Mouse (Mus musculus): ENCODE results near the gene Myrf.

The Myrf gene

DNA sequence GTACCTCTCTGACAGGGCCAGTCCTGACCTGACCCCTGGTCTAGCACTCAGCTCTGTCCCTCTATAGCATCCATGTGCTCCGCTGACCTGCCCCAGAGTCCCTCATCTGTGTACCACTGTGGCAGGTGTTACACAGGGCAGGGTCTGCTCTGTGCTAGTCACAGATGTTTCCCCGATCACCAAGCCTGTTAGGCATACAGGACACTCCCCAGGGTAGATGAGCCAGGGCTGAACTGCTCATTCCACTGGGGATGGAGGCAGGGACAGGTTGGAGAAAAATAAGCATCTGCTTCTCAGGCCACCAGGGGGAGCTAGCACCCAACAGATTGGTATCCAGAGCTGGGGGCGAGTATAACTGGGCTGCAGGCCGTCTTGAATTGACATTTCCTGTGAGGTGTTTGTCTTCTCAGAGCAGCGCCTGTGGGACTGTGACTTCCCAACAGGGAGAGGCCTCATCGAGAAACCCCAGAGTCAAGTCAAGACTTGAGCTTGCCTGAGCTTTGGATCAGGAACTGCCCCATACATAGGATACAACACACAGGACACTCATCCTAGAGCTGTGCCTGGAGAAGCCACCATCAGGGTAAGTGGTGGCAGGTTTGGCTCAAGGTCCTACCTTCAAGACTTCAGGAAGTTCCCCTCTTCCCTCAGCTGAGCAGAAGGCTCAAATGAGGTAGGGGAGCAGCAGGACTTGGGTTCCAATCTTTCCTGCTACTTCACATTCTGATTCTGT lies 17.9 kb upstream of the Myrf start:
- in situ Hi-C loops (cut with MboI, MseI): loop anchor here (5.0 to 10.0 kb wide), 2 partner anchors 49 to 226 kb away; partner anchors contain the start of gene Ppp1r32

DNA sequence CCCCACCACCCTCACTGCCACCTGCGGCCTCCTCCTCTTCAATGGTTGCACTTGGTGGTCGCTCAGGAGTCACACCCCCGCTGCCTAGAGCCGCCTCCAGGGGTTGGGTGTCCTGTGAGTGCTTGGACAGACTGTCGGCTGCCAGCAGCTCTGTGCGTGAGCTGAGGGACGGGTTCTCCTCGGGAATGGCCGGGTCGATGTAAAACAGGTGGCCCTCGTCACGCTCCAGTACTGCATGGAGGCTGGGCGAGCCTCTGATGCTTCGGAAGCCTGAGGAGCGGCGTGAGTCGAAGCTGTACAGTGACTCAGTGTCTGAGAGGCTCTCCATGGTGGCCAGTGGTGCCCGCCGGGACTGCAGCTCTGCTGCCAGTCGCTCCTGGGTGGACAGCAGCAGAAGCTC lies 7.6 kb upstream of the Myrf start:
- in situ Hi-C loops (cut with MboI, MseI): no loop called here

DNA sequence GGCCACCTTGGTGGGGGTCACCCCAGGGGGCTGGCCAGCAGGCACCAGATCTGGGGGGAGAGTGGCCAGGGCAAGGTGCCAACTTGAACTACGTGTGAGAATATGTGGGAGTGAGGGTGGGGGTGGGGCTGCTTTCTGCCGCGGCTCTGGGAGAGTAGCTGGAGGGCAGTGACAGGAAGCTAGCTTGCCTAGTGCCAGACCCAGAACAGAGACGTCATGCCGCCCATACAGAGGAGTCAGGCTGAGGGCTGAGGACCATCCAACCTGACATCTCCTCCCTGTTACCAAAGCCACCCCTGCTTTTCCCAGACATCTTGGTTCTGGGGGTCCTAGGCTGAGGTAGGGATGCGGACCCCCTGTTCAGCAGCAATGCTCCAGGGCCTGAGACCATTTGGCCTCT lies 6.6 kb upstream of the Myrf start:
- in situ Hi-C loops (cut with MboI, MseI): no loop called here

DNA sequence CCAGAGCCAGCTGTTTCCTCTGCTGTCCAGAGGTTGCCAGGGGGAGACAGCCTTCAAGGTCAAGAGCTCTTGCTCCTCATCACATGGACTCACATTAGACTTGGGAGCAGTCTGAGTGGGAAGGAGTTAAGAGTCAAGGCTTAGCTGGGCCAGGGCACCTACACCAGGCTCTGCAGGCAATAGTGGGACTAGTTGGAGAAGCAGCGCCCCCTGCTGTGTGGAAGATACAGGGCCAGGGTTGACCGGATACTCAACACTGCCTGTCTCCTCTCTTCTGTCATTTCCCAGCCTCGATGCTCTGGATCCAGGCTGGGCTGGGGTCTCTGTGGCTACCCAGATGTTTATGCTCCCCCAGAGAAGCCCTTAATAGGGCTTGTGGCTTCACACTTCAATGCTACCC lies 3.6 kb upstream of the Myrf start:
- in situ Hi-C loops (cut with MboI, MseI): no loop called here

DNA sequence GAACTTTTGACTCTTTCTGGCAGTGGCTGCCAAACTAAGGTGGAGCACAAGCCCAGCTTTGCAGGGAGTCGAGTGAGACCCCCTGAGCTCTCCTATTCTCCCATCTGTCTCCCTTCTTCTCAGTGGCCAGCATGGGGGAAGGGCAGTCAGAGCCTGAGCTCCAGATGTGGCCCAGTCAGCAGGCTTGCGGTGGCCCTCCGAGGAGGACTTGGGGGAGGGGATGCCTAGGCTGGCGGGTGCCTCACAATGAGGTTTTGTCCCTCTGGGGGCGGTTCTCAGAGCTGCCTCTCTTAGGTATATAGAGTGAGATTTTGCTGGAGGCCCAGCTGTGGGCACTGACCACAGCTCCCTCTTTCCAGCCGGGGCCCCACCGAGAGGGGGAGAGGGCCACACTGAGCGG lies 2.4 kb upstream of the Myrf start:
- in situ Hi-C loops (cut with MboI, MseI): no loop called here

DNA sequence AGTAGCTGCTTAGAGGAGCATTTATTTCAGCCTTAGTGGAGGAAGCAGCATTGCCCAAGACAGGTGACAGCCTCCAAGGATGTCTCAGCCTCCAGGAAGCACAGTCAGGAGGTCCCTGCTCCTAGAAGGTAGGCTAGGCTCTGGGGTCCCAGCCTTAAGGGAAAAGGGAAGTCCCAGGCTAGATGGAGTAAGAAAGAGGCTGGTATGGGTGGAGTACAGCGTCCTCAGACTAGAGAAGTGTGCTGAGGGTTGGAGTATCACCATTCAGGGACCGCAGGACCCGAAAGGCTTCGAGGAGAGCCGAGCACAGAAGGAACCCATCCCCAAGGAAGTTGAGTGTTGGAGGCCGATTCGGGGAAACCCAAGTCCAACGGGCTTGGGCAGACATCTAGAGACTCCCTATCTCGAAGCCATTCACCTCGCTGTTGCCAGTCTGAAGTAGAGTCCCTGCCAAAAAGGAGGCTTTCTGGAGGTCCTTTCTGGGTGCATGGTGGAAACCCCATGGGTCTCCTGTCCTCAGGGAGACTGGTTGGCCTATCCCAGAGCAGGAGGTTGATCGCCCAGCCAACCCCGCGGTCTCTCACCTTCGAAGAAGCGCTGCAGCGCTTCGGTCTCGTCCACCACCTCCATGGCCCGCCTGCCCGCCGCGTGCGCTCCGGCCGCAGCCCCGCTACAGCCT lies 434 bp downstream of the Myrf start:
- in situ Hi-C loops (cut with MboI, MseI): no loop called here

DNA sequence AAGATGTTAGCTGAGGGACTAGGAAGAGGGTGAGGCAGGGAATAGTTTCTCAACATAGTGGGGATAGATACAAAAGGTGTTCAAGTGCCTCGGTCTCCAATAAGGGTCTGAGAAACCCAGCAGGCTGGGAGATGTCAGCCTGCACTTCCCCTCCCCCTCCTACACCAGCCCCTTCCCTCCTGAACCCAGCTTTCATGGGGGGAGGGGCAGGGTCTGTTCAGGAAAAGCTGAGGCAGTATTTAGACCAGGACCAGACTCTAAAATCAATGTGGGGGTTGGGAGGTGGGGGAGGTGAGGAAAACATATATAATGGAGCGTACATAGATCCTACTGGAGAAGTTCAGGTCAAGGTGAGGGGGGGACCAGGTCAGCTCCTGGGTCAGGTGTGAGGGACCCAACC lies 1.1 kb downstream of the Myrf start:
- in situ Hi-C loops (cut with MboI, MseI): no loop called here

DNA sequence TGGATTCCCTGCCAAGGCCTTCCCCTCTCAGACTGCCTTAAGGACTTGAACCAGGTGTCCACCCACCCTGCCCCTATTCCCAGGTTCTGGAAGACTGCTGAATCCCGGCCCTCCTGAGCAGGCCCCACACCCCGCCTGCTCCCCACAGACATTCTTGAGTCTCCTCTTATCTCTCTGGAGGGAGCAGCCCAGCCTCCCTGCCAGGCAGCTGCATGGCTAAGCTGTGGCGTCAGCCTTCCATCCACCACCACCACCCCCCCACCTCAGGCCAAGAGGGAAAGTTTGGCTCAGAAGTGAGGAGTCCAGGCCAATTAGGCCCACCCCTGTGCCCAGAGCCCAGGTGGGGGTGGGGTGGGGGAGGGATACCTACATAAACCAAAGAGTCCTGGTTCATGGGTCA lies 2.1 kb downstream of the Myrf start:
- in situ Hi-C loops (cut with MboI, MseI): no loop called here

DNA sequence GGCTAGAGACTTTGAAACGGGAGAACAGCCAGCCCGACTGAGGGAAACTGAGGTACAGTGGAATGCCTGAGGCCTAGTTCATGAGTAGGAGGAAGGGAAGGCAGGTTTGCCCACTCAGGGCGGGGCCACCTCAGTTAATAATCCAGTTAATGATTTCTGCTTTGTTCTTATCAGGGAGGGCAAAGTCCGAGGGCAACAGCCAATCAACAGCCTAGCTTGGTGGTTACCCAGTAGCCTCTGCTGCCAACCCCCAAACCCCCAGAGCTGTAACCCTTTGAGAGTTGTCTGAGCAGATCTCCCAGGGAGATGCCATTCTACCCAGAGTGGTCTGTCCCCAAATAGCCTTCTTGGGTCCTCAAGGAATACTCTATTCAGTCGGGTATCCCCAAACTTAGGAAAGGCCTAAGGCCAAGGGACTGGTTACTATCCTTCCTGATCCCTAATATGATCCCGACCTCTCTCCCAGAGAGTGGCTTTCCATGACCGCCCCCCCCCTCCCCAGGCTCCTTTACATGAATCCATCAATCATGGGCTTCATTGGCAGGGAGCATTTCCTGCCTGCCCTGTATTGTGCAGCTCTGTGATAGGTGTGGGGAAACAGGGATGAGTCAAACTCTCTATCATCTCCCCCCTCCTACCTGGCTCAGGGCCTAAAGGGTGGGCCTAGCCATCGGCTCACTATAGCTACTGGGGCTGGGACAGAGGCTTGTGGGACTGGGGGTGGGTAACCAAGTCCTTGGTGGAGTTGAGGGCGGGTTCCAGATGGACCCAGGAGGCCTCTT lies 4.6 kb downstream of the Myrf start:
- in situ Hi-C loops (cut with MboI, MseI): no loop called here

DNA sequence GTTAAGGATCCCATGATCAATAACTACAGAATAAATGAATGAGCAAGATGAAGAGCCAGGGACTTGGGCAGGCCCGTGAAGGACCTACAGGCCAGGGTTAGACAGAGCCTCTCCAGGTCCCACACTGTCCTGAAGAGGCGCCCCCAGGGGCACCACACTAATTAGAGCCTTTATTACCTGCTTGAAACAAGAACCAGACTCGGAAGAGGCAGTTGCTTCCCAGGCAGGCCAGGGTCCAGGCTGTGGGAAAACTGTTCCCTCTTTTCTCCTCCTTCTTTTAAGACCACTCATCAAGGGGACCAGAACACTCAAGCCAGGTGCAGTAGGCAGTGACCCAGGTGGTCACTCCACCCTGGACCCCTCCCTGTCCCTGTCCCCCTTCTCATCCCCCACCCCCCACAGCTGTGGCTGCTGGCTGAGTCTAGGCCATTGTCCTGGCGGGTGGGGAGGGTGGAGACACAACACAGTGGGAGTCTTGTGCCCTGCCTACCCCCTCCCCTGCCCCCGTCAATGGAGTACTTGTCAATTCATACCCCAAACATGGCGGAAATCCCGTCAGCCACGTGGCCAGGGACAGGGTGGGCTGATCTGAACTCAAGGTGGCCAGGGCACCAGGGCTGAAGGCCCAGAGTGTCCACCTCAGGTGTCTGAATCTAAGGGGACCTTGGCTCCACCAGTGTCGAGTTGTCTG lies 8.1 kb downstream of the Myrf start:
- in situ Hi-C loops (cut with MboI, MseI): no loop called here

DNA sequence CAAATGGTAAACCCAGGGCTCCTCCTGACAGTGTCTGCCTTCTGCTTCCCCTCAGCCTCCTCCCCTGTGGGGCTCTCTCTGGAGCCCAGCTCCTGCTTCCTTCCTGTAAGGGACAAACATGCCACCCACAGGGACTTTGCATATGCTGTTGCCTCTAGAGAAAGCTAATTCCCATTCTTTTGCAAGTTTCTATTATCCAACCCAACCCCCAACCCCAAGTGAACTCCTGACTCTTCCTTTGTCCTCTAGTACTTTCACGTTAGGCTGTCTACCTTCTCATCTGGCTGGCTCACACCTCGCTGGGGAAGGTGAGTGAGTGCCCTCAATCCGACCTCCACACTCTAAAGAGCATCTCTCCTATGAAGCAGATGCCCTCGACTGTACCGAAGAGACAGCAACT lies 8.7 kb downstream of the Myrf start:
- in situ Hi-C loops (cut with MboI, MseI): no loop called here

DNA sequence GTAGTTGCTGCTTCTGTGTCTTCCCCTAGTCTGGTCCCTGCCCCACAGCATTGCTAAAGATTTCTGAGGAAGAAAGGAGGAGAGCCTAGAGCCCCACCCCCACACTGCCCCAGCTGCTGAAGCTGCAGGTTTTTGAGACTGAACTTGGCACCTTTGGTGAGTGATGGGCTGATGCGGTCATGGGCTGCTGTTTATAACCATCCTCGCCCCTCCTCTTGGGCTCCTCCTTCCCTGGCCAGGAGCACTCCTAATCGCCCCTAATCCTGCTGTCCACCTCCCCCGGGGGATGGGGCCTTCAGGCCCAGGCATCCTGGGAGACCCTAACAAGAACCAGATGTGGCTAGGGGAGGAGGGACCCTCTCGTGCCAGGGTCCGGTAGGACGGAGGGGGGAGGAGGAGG lies 9.5 kb downstream of the Myrf start:
- in situ Hi-C loops (cut with MboI, MseI): no loop called here

DNA sequence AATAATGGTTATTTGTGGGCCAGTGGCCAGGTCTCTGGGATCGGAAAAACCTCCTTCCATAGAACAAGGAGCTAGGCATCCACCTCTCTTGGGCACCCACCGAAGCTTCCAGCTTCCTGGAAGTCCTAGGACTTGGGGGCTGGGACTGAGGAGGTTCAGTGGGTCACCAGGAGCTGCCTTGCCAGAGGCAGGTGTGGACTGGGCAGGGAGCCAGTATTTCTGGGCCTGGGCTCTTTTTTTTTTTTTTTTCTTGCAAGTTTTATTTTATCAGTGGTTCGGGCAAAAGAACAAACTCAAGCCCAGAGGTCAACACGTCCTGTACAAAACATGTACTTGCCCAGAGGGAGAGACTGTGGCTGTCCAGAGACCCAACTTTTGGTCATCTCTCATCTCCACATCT lies 14.8 kb downstream of the Myrf start:
- in situ Hi-C loops (cut with MboI, MseI): no loop called here

DNA sequence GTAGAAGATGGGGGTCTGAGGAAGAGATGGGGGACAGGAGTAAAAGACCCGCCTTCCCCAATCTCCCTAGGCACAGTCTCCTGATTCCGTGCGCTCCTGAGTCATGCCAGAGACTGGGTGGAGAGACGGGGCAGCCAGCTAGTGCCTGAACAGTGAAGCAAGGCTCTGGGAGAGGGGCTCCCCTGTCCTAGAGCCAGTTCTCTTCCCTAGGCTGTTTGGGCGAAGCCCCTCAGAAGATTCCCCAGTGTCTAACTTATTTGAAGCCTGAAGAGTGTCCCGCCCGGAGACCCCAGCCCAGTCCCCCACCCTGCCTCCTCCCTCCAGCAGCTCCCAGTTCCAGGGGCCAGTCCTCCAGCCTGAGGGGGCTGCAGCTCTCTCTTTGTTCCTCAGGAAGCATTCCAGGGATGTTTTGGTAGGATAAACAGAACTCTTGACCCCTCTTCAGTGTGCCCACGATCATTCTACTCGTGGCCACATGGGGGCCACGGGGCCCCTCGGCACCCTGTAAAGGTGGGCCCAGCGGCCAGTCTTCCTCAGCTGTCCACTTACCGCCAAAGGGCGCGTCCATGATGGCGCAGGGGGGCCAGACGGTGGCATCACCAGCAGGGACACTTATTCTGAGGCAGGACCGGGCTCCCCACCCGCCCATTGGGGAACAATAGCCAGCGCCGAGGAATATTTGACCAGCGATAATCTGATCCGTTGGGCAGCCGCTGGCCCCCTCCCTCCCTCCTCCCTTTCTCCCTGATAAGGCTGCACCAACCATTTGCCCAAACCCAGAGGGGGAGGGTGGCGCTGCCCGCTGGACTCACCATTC lies 15.7 kb downstream of the Myrf start:
- in situ Hi-C loops (cut with MboI, MseI): no loop called here

DNA sequence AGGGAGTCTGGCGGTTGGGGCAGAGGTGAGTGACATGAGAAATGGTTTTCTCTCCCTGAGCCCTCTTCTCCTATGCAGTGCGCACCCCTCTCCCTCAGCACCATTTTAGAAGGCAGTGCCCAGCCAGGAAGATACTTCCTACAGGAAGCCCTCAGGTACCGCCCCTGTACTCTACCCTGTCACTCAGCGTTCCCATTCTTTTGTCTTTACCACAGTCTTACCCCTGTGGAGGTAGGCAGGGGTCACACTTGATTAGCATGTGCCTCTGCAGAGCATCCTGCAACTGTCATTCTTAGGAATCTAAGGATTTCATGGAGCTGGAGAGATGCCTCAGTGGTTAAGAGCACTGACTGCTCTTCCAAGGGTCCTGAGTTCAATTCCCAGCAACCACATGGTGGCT lies 17.0 kb downstream of the Myrf start:
- in situ Hi-C loops (cut with MboI, MseI): no loop called here

DNA sequence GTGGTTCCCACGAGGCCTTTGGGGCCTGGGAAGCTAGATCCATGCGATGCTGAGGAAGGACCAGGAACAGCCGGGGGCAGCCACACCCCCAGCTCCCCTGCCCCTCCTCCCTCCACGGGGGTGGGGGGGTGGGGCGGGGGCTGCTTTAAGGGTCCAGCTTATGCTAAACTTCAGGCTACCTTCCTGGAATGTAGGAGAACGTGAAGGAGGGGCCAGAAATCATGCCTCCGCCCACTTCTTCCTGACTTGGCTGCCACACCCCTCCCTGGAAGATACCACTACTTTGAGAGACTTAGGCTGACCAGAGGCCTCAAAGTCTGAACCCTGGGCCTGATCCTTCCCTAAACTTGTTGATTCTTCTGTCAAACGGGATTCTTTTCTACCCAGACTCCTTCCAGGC lies 17.9 kb downstream of the Myrf start:
- in situ Hi-C loops (cut with MboI, MseI): no loop called here

DNA sequence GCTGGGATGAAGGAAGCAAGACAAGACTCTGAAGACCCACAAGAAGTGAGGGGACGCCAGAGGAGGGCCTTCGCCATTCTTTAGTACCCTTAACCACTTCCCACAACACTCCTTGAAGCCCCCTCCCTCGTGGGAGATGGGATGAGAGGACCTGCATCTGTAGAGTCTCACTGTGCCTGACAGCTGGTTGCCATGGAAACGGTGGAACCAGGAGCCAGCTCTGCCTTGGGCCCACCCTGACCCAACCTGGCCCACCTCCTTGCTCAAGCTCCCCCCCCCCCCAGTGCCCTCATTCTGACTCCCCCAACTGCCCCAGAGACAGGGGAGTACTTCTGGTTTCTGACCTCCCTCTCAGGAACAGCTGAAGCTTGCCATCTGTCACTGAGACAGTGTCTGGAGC lies 19.0 kb downstream of the Myrf start:
- in situ Hi-C loops (cut with MboI, MseI): no loop called here

DNA sequence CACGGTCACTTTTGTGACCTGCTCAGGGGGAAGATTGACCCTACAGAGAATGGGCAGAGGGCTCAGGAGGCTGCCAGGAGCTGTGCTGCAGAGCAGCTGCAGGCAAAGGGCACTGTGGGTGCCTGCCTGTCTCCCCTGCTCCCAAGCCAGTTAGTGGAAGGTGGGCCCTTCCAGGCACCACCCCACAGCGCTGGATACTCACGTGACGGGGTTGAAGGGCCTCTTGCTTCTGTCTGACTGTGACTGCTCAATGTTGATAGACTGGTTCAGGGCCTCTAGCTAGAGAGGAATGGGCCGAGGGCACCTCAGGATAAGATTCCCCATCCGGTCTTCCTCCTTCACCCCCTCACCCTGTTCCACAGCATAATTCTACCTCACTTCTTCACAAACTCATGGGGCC lies 21.0 kb downstream of the Myrf start:
- in situ Hi-C loops (cut with MboI, MseI): loop anchor here (5.0 kb wide), 1 partner anchor 83 kb away; the partner anchor contains the start of gene Dagla

DNA sequence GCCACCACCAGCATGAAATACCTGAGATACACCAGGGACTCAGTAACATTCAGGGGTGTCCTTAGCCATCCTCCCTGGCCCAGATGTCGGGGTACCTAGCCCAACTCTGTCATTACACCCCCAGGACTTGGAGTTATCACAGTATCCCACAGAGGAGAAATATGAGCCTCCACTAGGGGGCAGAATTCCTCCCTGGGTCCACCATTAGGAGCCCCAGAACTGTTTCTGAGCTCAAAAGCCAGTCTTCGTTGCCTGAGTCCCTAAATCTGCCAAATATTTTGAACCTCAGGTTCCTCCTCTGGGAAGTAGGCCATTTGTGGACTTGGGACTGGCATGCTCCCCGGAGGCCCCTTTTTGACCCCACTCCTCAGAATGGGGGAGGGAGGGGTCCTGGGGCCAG lies 21.4 kb downstream of the Myrf start:
- in situ Hi-C loops (cut with MboI, MseI): loop anchor here (5.0 kb wide), 1 partner anchor 83 kb away; the partner anchor contains the start of gene Dagla

DNA sequence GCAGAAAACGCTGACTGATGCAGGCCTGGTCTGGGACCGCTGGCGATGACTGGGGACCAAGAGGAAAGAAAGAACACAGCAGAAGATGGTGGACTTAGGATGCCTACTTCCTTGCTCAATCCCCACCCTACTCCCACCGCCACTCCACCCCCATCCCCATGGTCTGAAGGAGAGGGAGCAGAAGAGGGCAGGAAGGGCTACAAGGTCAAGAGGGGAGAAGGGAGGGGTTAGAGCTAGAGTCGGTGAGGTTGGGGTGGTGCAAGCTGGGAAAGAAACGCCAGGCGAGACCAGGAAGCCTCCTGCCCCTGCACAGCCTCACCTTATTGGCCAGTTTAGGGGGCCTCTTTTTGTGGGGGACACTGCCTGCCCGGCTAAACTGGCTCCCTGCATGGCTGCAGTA lies 24.4 kb downstream of the Myrf start:
- in situ Hi-C loops (cut with MboI, MseI): loop anchor here (5.0 kb wide), 1 partner anchor 86 kb away; the partner anchor contains the start of gene Dagla

Measured in T-helper 2 cell (primary cell).